Mouse (Mus musculus) layer of hippocampus, postnatal 10 days (tissue): Measurements from ENCODE around the gene Trim75. TPM values are rescaled to one million over a fixed set of nuclear protein-coding genes. Genes with fewer than 3 reads are reported as not detected.
"Not testable (repeated sequence)": the region's sequence is repeated elsewhere in the genome, so short reads cannot be mapped to it uniquely, and the experiment has no call there.

ENCODE experiments used
- DNase-seq, 2 experiments: peaks; one replicate each; pipeline ENCODE4 v3.0.0; 2021; ENCODE audit warnings: low spot score in 2 of 2
- long read RNA-seq: library from polyadenylated mRNA; stranded (forward); transcript quantifications from one replicate; pipeline ENCODE4 v2.0.0, GENCODE M21; 2023
- total RNA-seq, 2 experiments: library from RNA; stranded (reverse); gene quantifications; 2 replicates each; pipeline ENCODE4 v1.2.3; 2021

Gene Trim75
- not detected for total RNA-seq
- long read RNA-seq: 0 reads

DNA sequence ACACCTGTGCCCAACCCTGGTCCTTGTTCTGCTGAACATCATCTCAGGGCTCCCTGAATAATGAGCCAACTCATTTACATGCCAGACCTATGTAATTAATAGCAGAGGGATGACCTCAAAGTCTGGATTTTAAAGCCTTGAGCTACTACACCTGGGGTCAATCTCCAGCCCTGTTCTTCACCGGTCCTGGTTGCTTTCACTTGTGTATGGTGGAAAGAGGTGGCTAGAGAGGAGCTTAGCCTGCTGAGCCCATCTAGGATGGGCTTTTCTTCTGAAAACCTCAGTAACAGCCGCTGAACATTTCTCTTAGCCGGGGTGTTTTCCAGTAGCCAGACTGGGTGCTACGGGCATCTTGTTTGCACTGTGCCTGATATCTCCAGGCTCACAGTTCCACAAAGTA lies at the start of gene Trim75:
Gene Trim75 (minus strand): TSS at position 101 of the 400 bp plus-strand sequence.
- no peak for DNase-seq

DNA sequence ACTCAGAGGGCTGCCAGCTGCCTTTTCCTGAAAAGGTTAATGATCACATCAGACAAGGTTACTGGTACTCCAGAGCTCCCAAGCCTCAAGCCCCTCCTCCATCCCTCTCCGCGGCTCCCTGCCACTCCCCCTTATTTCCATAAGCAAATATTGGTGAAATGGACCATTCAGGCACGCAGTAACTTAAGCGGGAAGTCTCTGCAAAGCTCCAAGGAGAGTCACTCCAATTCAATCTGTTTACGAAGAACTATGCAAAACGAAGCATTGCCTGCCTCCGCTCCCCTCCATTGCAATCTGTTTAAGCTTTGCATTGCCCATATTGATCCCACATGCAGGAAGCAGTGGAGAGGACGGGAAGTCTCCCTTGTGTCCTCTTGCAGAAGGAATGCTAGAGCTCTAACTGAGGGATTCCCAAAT lies 49.5 kb upstream of the Trim75 start, which contains the start of gene Apela:
Gene Apela (minus strand): TSS at position 220 of the 417 bp plus-strand sequence.
- DNase-seq: no peak

DNA sequence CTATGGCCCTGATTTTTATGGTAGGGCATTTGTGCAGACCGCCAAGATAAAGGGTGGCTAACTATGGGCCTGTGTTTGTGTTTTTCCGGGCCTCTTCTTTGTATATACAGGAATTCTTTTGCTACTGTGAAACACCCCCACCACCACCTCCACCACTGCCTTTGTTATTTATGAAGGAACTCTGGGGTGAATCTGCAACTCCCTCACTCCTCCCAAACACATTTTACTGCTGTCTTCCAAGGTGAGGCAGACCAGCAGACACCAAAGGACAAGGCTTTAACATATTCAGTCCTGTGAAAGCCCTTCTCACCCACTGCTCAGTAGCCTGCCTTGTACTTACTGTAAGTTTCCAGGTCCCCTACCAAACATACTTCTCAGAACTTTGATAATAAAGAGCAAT lies 46.5 kb upstream of the Trim75 start:
- no peak for DNase-seq

DNA sequence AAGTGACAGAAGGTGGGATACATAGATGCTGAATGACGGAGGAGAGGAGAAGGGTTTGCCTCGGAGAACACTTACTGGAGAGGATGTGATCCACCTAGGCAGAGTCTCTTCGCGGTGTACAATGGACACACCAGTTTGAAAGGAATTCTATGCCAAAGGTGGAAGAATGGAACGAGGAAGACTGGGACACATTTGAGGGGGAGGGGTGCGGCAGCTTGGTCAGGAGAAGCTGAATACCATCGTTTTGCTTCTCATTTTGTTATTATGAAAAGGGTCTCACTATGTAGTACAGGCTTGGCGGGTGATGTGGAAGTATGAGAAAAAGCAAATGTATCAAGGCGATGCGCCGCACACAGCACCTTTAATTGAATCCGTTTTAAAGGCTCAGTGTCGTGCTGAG lies 45.4 kb upstream of the Trim75 start:
- DNase-seq: no peak

DNA sequence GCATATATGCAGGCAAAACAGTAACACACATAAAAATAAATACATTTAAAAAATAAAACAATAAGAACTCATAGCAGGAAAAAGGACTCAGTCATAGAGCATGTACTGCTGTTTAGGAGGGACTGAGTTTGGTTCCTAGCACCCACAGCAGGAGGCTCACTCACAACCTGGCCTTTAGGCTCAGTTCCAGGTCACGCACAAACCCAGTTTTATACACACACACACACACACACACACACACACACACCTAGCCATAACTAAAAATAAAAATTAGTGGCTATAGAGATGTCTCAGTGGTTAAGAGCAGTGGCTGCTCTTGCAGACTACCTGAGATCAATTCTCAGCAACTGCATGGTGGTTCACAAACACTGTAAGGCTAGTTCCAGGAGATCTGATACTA lies 44.5 kb upstream of the Trim75 start:
- DNase-seq: no peak

DNA sequence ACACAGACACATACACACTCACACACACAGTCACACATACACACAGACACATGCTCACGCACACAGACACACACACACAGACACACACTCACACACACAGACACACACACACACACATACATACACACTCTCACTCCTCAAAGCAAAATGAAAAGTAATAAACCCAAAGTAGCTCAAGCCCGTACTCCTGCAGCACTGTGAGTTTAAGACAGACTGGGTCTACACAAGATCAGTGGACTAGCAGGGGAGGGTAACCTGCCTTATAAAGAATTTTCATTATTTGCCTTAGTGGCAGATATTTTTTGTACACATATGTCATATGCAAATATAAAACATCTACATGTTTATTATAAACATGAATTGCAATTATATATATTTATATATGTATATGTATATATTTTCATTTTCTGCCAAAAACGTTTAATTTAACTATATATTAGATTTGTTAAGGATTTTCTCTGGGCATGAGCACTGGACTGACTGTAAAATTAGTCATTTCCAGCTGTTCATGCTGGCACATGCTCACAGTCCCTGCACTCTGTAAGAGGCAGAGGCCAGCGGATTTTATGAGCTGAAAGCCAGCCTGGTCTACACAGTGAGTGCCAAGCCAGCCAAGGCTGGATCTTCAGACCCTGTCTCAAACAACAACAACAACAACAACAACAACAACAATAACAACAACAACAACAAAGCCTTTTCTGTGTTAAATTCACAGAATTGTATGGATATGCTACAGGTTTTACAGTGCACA lies 43.3 kb upstream of the Trim75 start:
- no peak for DNase-seq

DNA sequence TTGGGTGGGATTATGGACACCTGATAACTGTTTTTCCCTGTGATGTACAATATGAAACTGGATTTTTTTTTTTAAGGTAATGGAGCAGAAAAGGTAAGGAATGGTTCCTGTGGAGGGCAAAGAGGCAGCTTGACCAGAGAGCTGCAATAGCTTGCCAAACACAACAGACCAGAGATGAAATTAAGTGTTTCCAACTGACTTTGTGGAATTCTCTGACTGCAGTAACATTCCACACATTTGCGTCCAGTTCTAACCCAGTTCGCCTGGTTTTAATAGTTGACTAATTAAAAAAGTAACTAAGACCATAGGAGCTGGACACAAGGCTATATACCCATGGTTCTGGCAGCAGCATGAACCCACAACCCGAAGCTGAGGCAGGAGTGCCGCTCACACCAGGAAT lies 42.1 kb upstream of the Trim75 start:
- DNase-seq: no peak

DNA sequence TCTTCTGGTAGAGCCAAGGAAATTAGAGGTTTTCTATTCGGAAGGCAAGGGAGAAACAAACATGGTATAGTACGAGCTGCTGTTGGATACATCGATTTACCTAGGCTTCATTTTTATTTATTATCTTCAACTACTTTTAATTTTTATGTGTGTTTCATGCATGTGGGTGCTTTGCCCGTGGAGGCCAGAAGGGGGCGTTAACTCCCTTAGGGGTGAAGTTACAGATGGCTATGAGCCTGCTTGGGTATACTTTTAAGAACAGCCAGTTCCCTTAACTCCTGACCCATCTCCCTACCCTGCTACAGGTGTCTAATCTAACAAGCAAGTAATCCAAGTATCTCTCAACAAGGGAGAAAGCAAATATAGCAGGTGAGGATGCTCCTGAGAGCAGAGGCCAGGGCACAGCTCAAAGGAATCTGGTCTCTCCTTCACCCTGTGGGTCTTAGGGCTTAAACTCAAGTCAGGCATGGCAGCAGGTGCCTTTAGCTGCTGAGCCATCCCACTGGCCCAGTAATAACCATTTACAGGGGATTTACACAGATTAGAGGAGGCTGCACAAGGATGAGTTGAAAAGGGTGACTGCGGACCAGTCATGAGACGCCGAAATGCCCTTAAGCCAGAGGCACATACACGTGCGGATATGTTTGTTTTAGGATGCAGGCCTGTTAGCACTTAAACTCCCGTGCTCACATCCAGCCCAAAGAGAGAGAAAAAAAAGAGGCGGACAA lies 41.5 kb upstream of the Trim75 start:
- no peak for DNase-seq

DNA sequence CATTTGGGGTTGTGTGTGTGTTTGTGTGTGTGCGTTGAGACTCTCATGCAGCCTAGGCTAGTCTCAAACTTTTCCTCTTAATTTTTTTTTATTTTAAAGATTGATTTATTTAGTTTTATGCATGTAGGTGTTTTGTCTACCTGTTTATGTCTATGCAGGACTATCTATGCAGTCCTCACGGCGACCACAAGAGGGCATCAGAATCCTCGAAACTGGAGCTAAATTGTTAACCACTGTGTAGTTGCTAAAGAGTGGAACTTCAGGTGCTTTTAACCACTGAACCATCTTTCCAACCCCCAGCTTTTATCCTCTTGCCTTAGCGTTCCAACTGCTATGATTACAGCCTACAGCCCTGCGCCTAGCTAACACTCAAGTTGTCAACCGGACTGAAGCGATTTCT lies 34.9 kb upstream of the Trim75 start:
- DNase-seq: peak; percentile 74 to 77

DNA sequence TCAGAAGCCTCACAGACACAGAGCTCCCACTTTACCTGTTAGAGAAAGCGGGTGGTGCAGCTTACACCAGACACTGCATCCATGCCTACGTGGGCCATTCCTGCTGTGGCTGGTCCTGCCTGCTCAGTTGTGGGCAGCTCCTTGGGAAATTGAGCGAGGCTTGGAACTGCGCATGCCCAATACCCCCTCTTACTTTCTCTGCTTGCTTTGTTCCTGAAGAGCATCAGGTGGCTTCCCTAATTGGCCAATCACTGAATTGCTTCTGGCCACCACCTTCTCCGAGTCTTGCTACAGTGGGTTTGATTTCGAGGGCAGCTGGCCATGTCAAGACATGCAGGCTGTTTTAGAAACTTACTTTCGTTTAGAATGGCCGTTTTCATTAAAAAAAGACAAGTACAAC lies 30.8 kb upstream of the Trim75 start, which contains the start of the genes Trim61 and Trim60:
Gene Trim61 (minus strand): TSS at position 101 of the 400 bp plus-strand sequence.
Gene Trim60 (minus strand): TSS at position 162 of the 400 bp plus-strand sequence.
- DNase-seq: no peak

DNA sequence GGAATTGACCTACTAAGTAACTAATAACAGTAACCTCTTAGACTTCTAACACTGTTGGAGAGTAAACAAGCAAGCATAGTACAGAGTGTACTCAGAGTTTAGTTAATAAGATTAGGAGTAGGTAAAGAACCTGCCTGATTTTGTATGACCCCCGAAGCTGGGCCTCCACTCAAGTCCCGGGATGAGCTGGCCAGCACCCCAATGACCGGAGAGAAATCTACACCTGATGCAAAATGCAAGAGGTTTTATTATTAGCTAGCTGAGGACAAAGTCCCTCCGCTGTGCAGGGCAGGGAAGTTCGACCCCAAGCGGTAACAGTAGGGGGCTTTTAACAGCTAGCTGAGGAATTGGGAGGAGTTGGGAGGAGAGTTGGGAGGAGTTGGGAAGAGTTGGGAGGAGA lies 20.0 kb upstream of the Trim75 start:
- DNase-seq: not testable (repeated sequence)

DNA sequence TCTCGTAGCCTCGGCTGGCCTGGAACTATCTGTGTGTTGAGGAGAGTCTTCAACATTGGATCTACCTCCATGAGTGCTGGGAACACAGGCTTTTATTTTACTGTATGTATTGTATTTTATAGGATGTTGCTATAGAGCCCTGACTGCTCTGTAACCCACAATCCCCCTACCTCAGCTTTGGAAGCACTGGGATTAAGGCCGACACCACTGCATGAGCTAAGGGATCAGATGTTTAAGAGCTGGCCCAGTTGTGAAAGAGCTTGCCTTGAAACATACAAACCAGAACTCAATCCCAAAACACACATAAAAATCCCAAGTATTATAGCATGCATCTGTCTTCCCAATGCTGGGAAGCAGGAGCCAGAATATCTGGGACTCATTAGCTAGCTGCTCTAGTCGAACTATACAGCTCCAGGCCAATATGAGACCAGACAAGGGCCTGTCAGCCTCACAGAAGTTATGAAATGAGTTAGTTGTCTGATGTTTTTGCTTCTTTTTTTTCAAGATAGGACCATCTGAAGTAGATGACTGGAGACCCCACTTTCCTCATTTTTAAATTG lies 11.3 kb upstream of the Trim75 start:
- no peak for DNase-seq

DNA sequence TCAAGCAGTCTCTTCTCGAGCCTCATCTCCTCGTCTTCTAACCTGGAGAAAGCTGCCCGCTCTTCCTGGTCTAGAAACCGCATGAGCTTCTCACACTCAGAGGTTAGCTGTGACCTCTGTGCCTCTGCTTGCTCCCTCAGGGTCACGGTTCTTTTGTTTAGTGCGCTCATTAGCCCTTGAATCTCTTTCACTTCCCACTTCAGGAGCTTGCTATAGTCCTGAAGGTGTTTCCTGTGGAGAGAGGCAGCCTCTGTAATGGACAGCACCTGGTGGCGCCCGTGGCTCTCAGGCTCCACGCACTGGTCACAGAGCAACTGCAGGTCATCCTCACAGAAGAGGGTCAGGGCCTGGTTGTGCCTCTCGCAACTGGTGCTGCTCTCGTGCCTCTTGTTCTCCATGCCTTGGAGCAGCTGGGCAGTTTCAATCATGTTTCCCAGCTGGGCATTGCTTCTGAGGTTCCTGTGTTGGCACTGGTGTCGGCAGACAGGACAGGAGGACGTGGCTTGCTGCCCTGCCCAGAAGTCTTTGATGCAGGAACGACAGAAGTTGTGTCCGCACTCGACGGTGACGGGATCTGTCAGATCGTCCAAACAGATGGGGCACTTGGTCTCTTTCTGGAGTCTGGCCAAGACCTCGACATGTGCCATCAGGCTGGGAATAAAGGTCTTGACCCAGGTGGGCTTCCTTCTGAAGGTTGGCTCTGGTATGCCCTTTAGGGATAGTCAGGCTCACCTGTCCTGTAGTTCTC lies 4.3 kb downstream of the Trim75 start:
- no peak for DNase-seq

DNA sequence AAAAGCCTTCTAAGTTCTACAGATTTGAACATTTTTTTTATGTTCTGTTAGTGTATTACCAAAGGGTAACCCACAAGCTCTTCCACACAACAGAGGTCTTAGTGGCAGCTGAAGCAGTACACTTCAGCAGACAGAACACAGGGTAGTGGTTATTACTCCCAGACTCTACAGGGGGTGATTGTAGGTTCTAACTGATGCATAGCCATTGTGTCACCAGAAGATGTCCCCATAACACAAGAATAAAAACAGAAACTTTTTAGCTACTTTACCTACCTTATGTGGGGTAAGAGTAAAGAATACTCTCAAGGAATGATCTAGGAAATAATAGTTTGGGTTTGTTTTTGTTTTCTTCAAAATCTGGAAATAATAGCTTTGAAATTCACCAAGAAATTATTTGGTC lies 24.8 kb downstream of the Trim75 start:
- no peak for DNase-seq

DNA sequence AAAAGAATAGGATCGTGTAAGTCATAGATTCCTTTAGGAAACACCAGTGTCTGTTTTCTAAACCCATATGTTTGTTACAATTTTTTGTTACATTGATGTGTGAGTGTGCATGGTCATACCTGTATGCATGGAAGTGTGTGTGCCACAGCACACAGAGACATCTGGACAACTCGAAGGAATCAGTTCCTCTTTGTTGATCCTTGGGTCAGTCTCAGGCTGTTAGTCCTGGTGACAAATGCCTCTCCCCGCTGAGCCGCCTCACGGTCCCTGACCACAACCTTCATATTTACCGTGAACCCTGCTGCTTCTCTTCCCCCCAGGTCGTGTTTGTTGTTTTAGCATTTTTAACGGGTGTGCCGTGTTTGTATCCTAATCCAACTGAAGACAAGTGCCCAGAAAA lies 28.6 kb downstream of the Trim75 start:
- no peak for DNase-seq

DNA sequence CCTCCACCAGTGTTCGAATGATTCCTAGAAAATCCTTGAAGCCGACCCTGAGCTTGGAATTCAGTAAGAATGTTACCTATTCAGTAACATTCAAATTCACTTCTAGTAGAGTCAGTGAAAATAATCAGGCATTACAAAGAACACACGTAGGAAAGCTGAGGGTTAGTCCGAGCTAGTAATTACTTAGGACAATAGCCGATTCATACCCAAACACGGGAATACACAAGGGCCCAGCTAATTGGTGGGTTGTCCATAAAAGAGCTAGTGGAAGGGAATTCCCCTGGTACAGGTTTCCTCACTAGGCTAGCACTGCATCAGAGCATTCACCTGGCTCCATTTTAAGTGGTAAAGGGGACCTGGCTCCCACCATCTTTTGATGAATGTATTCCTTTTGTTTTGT lies 35.5 kb downstream of the Trim75 start:
- no peak for DNase-seq

DNA sequence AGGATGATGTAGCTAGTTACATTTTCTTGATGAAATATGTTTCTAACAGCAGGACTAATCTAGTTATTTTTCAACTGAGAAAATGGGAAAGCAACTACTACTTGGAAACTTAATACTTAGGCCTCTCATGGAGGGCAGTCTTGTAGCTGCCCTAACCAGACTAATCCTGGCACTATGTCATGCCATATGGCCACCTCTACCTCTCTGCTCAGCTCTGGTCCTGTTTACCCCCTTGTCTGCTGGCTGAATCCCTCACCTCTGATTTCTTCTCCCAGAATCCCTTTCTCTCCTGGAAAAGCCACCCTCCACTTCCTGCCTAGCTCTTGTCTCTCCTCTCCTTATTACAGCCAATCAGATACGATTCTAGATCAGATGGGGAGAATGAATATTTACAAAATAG lies 39.3 kb downstream of the Trim75 start:
- no peak for DNase-seq

DNA sequence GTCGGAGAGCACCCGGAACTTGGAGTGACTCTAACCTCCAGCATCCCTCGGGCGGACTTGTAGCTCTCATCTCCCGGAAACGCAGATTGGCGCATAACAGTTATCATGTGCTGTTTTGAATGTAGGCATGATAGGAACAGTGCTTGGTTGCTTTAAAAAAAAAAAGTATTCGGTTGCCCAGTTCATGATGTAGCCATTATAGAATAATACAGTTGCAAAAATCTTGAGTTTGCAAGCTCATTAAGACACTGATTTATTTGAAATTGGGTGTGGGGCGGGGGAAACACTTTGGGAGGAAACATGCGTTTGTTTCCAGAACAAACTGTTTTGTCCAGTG lies 40.0 kb downstream of the Trim75 start:
- no peak for DNase-seq

DNA sequence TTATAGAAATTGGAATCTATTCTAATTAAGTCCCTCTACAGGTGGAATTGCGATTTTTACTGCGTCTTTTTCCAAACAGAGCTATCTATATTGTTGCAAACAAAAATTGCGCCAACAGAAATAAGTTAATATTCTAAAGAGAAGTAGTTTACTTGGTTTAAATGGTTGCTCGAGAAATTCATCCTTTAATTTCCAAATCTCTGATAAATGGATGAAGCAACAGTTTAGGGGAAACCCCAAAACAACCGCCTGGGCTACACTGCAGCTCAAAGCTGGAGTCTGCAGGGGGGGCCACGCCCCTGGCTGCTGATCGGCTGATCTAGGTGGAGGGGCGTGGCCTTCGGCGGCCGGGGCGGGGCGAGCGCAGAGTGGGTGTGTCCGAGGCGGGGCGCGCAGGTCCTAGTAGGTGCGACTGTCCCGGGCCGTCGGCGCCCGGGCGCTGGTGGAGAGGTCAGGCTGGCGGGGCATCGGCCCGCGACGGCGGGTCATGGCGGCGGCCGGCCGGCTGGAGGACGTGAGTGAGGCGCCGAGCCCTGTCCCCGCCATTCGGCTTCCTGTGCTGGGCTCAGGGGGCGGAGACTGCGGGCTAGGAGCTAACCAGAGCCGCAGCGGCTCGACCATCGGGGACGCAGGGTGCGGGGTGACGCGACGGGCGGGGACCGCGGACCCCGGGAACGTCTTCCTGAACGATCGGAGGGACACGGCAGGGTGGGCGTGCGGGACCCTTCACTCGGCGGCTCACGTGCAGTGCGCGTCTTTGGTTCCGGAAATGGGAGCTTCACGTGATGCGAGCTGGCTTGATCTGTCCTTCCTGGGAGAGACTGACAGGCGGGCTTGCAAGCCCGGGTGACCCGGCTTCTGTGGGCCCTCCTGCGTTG lies 40.6 kb downstream of the Trim75 start, which contains the start of gene Tmem192:
Gene Tmem192 (plus strand): TSS at position 366 of the 878 bp plus-strand sequence.
- DNase-seq: peak; percentile 92 to 96

DNA sequence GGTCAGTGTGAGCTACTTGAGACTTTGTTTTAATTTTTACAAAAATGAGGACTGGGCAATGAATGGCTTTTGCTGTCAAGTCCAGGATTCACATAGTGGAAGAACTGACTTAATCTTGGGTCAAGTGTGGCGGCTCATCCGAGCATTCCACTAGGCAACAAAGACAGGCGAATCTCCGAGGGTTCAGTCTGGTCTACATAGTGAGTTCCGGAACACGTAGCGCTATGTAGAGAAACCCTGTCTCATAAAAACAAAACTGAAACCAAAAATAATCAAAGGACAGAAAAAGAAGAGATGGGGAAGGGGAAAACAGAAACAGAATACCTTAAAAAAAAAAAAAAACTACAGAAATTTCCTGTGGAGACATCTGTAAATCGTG lies 41.2 kb downstream of the Trim75 start:
- DNase-seq: no peak

DNA sequence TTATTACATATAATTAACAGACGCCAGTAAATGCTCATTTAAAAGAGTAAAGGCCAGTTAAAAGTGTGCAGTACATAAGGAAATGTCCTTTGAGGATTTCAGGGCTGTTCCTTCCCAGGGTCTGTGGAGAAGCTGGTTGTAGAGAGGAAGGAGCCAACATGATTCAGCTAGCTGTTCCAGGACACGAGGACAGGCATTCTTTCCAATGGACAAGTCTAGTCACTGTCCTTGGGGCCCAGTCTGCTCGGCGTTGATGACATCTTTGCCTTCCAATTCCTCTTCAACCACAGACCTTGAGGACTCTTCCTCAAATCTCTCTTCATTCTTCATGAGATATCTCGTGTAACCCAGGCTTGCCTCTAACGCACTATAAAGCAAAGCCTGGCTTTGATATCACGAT lies 42.0 kb downstream of the Trim75 start:
- no peak for DNase-seq
